Mouse (Mus musculus): Measurements from ENCODE around the gene Fopnl.

GRCm38 (mm10) chr16:14296544-14297124 lies 20.6 kb downstream of the Fopnl start:
- TF ChIP-seq GATA1 (IDR thresholded peaks at IDR 0.05; ENCODE audit: borderline replicate concordance, low read length): no peak
- TF ChIP-seq FLI1 (IDR thresholded peaks at IDR 0.05; ENCODE audit: low read length): no peak
